Mouse (Mus musculus): ENCODE results near the gene Fnip2.

DNA sequence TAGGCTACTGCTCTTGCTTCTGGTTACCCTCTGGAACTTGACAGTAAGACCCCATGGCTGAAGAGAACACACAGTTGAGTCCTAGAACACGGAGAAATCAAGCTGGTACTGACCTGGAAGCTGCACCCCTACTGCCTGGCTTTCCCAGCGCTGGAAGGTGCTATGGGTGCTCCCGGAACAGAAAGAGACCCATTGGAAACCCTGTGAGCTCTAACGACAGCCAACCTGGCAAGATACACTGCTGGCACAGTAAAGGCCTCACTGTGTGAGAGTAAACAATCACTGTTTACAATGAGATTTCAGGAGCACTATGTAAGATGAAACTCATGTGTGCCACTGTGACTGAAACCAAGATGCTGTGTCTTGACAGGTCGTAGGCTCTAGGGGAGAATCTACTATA is 152.5 kb downstream of the Fnip2 start:
- TF ChIP-seq CTCF (IDR thresholded peaks at IDR 0.05; ENCODE audit: low read depth) (no peak), EP300 (IDR thresholded peaks at IDR 0.05; ENCODE audit: low read depth) (no peak)
